Mouse (Mus musculus): ENCODE data around the gene Phf21b. TPM values are rescaled to one million over a fixed set of nuclear protein-coding genes. Genes with fewer than 3 reads are reported as not detected.
"Not testable (repeated sequence)": the region's sequence is repeated elsewhere in the genome, so short reads cannot be mapped to it uniquely, and the experiment has no call there.

The Phf21b gene
- polyA plus RNA-seq, 1 experiment from 2014 or later: 0.55 TPM

GRCm38 (mm10) chr15:84769641-84770341, 86.1 kb downstream of the Phf21b start:
- no peaks in the 10 kb centered on the region for H3K36me3 ChIP-seq (ENCODE audit: control insufficient read depth, insufficient read depth, low read length)
- H3K9me3 ChIP-seq (ENCODE audit: control insufficient read depth, low read length): no peaks in the 10 kb centered on the region
- H3K4me1 ChIP-seq (replicated peaks; ENCODE audit: control insufficient read depth, insufficient read depth, low read length): no peaks in the 10 kb centered on the region
- H3K9ac ChIP-seq (ENCODE audit: low read length): no peak overlapping the region
- no peak for ATAC-seq (ENCODE audit: low read depth)
- 67% methylated on average over 11 of the region's 11 CpGs for WGBS
- H3K27ac ChIP-seq (ENCODE audit: low read length): no peak overlapping the region
- H3K27me3 ChIP-seq (ENCODE audit: control insufficient read depth, insufficient read depth, low read depth, low read length): no peaks in the 10 kb centered on the region
- no peak overlapping the region for H3K4me3 ChIP-seq (ENCODE audit: low read length)
- H3K4me2 ChIP-seq (ENCODE audit: low read depth, low read length): no peak overlapping the region

GRCm38 (mm10) chr15:84768531-84768930, 87.3 kb downstream of the Phf21b start:
- not testable (repeated sequence) for H3K9me3 ChIP-seq (ENCODE audit: control insufficient read depth, low read length); H3K9ac ChIP-seq (ENCODE audit: low read length); H3K27me3 ChIP-seq (ENCODE audit: control insufficient read depth, insufficient read depth, low read depth, low read length); H3K27ac ChIP-seq (ENCODE audit: low read length); H3K36me3 ChIP-seq (ENCODE audit: control insufficient read depth, insufficient read depth, low read length); H3K4me2 ChIP-seq (ENCODE audit: low read depth, low read length); ATAC-seq (ENCODE audit: low read depth); H3K4me3 ChIP-seq (ENCODE audit: low read length); H3K4me1 ChIP-seq (replicated peaks; ENCODE audit: control insufficient read depth, insufficient read depth, low read length)
- WGBS: 79% methylated on average over 3 of the region's 4 CpGs

DNA sequence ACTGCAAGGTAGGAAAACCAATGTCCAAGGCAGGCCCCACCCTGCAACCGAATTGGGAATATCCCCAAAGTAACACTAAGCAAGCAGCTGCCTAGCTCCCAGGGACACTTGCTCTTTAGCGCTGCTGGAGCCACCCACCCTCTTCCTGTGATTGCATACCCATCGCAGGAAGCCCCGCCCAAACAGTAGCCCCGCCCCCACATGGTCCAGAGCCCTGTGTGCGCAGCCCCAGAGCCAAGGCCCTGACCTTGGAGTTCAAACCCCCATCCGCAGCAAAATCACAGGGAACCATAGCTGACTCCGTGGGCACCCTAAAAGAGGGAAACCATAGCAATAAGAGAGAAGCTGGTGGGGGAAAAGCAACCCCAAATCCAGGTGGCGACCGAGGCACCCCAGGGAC, 89.2 kb downstream of the Phf21b start:
- Histone ChIP-seq H3K27me3 (ENCODE audit: control insufficient read depth, insufficient read depth, low read depth, low read length) (no peaks in the 10 kb centered on the region), H3K9ac (ENCODE audit: low read length) (no peak overlapping the region), H3K9me3 (ENCODE audit: control insufficient read depth, low read length) (no peaks in the 10 kb centered on the region), H3K4me2 (ENCODE audit: low read depth, low read length) (no peak overlapping the region), H3K4me3 (ENCODE audit: low read length) (no peak overlapping the region), H3K27ac (ENCODE audit: low read length) (no peak overlapping the region), H3K4me1 (replicated peaks; ENCODE audit: control insufficient read depth, insufficient read depth, low read length) (no peaks in the 10 kb centered on the region), H3K36me3 (ENCODE audit: control insufficient read depth, insufficient read depth, low read length) (no peaks in the 10 kb centered on the region)
- ATAC-seq (ENCODE audit: low read depth): peak; percentile 10; the same call in 1 of the 2 replicates
- WGBS: 38% methylated on average over 10 of the region's 10 CpGs

DNA sequence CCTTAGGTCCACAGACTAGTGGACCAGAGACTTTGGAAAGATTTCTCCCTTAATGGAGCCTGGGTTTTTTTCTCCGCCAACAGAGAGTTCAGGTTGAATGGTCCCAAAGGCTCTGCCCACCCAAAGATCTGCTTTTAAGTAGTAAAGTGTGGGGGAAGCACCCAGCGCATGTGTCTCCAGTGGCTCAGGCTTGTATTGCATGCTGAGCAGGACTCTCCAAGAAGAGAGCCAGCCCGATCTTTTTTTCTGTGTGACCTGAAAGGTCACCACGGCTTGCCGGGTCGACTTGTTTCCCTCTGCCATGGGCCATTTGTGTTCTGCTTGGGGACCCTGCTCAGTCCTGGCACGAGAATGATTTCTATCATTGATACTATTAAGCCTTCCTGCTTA, 92.4 kb downstream of the Phf21b start:
- H3K4me1 ChIP-seq (replicated peaks; ENCODE audit: control insufficient read depth, insufficient read depth, low read length): no peaks in the 10 kb centered on the region
- H3K9ac ChIP-seq (ENCODE audit: low read length): no peak overlapping the region
- ATAC-seq (ENCODE audit: low read depth): no peak
- no peak overlapping the region for H3K27ac ChIP-seq (ENCODE audit: low read length)
- no peak overlapping the region for H3K4me2 ChIP-seq (ENCODE audit: low read depth, low read length)
- no peak overlapping the region for H3K4me3 ChIP-seq (ENCODE audit: low read length)
- whole genome bisulfite sequencing: 43% methylated on average over 7 of the region's 7 CpGs
- no peaks in the 10 kb centered on the region for H3K9me3 ChIP-seq (ENCODE audit: control insufficient read depth, low read length)
- H3K27me3 ChIP-seq (ENCODE audit: control insufficient read depth, insufficient read depth, low read depth, low read length): no peaks in the 10 kb centered on the region
- no peaks in the 10 kb centered on the region for H3K36me3 ChIP-seq (ENCODE audit: control insufficient read depth, insufficient read depth, low read length)

- Histone ChIP-seq H3K9me3 (ENCODE audit: control insufficient read depth, low read length) (no peaks in the 10 kb centered on the region), H3K4me3 (ENCODE audit: low read length) (no peak overlapping the region), H3K4me1 (replicated peaks; ENCODE audit: control insufficient read depth, insufficient read depth, low read length) (no peaks in the 10 kb centered on the region), H3K4me2 (ENCODE audit: low read depth, low read length) (no peak overlapping the region), H3K27me3 (ENCODE audit: control insufficient read depth, insufficient read depth, low read depth, low read length) (no peaks in the 10 kb centered on the region), H3K36me3 (ENCODE audit: control insufficient read depth, insufficient read depth, low read length) (no peaks in the 10 kb centered on the region), H3K27ac (ENCODE audit: low read length) (no peak overlapping the region), H3K9ac (ENCODE audit: low read length) (no peak overlapping the region)
- WGBS: 77% methylated on average over 8 of the region's 8 CpGs
- no peak for ATAC-seq (ENCODE audit: low read depth)
Observed at GRCm38 (mm10) chr15:84762712-84763422, 93.0 kb downstream of the Phf21b start.

GRCm38 (mm10) chr15:84758493-84758892, 97.4 kb downstream of the Phf21b start:
- no peaks in the 10 kb centered on the region for H3K27me3 ChIP-seq (ENCODE audit: control insufficient read depth, insufficient read depth, low read depth, low read length)
- H3K9ac ChIP-seq (ENCODE audit: low read length): no peak overlapping the region
- H3K36me3 ChIP-seq (ENCODE audit: control insufficient read depth, insufficient read depth, low read length): no peaks in the 10 kb centered on the region
- H3K4me3 ChIP-seq (ENCODE audit: low read length): no peak overlapping the region
- no peaks in the 10 kb centered on the region for H3K9me3 ChIP-seq (ENCODE audit: control insufficient read depth, low read length)
- no peak for ATAC-seq (ENCODE audit: low read depth)
- 0 out of 2 replicates have a peak, but pooled peaks cover 4% of the 10 kb centered on the region for H3K4me1 ChIP-seq (replicated peaks; ENCODE audit: control insufficient read depth, insufficient read depth, low read length)
- no peak overlapping the region for H3K4me2 ChIP-seq (ENCODE audit: low read depth, low read length)
- whole genome bisulfite sequencing: 43% methylated on average over 4 of the region's 4 CpGs
- no peak overlapping the region for H3K27ac ChIP-seq (ENCODE audit: low read length)

DNA sequence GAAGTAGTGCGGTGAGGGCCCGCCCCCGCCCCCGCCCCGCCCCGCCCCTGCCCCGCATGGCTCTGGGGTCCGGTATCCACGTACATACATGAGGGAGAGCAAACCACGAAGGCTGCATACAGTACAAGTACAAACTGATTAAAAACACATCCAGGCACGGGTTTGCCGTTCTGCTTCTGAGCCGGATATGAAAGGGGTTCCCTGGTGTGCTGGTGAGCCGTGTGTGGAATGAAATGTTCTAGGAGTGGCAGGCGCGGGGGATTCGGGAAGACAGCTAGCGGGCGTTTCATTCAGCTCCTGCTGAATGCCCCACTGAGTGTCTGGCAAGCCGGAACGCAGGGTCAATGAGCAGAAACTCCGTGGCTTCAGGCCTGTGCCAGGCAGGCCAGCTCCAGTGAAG, 99.4 kb downstream of the Phf21b start:
- Histone ChIP-seq H3K9me3 (ENCODE audit: control insufficient read depth, low read length) (no peaks in the 10 kb centered on the region), H3K27me3 (ENCODE audit: control insufficient read depth, insufficient read depth, low read depth, low read length) (no peaks in the 10 kb centered on the region), H3K4me1 (replicated peaks; ENCODE audit: control insufficient read depth, insufficient read depth, low read length) (0 out of 2 replicates have a peak, but pooled peaks cover 4% of the 10 kb centered on the region), H3K4me3 (ENCODE audit: low read length) (peak overlapping the region; percentile 23), H3K4me2 (ENCODE audit: low read depth, low read length) (peak overlapping the region; percentile 51), H3K36me3 (ENCODE audit: control insufficient read depth, insufficient read depth, low read length) (no peaks in the 10 kb centered on the region), H3K27ac (ENCODE audit: low read length) (no peak overlapping the region), H3K9ac (ENCODE audit: low read length) (0 out of 2 replicates have a peak overlapping the region, but pooled peaks have one; percentile 7)
- no peak for ATAC-seq (ENCODE audit: low read depth)
- 10% methylated on average over 22 of the region's 22 CpGs for WGBS

DNA sequence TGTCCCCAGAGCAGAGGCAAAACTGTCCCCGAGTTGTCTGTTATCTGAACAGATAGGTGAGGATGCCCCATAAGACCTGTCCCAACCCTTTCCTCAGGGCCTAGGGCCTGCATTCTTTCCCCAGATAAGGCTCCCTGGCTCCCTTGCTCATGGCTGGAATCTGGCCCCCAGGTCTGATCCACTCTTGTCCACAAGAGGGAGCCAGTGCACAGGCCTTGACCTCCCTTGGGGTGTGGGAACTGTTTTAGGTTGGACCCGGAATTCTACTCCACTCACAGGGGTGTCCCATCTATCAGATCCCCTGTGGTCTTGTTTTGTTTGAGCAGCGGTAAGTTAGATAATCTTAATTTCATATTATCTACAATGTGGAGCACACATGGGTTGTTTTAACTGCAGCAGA, 100.9 kb downstream of the Phf21b start:
- WGBS: 12% methylated on average over 3 of the region's 3 CpGs
- Histone ChIP-seq H3K4me3 (ENCODE audit: low read length) (no peak overlapping the region), H3K9me3 (ENCODE audit: control insufficient read depth, low read length) (no peaks in the 10 kb centered on the region), H3K4me2 (ENCODE audit: low read depth, low read length) (no peak overlapping the region), H3K9ac (ENCODE audit: low read length) (no peak overlapping the region), H3K4me1 (replicated peaks; ENCODE audit: control insufficient read depth, insufficient read depth, low read length) (0 out of 2 replicates have a peak, but pooled peaks cover 4% of the 10 kb centered on the region), H3K36me3 (ENCODE audit: control insufficient read depth, insufficient read depth, low read length) (no peaks in the 10 kb centered on the region), H3K27me3 (ENCODE audit: control insufficient read depth, insufficient read depth, low read depth, low read length) (no peaks in the 10 kb centered on the region), H3K27ac (ENCODE audit: low read length) (no peak overlapping the region)
- ATAC-seq (ENCODE audit: low read depth): peak; percentile 60; the same call in 1 of the 2 replicates

DNA sequence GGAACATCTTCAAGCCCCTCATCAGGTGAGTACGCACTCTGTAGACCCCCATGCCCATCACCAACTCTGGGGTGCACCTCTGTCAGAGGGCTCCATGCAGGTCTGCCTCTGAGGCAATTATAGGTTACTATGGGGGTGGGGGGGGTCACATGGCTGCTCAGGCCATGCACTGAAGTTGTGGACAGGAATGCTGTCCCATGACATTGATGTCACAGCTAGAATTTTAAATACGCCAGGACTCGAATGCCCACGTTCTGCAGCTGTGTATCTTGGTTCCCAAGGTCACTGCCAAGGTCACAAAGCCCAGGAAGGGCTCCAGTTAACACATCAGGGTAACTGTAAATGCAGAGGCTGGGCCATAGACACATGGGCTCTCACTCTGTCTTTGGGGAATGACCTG, 110.0 kb downstream of the Phf21b start:
- H3K36me3 ChIP-seq (ENCODE audit: control insufficient read depth, insufficient read depth, low read length): no peaks in the 10 kb centered on the region
- no peak overlapping the region for H3K27ac ChIP-seq (ENCODE audit: low read length)
- no peak overlapping the region for H3K9ac ChIP-seq (ENCODE audit: low read length)
- no peaks in the 10 kb centered on the region for H3K27me3 ChIP-seq (ENCODE audit: control insufficient read depth, insufficient read depth, low read depth, low read length)
- H3K9me3 ChIP-seq (ENCODE audit: control insufficient read depth, low read length): no peaks in the 10 kb centered on the region
- 71% methylated on average over 4 of the region's 4 CpGs for WGBS
- no peak for ATAC-seq (ENCODE audit: low read depth)
- H3K4me2 ChIP-seq (ENCODE audit: low read depth, low read length): no peak overlapping the region
- no peak overlapping the region for H3K4me3 ChIP-seq (ENCODE audit: low read length)
- H3K4me1 ChIP-seq (replicated peaks; ENCODE audit: control insufficient read depth, insufficient read depth, low read length): no peaks in the 10 kb centered on the region
